Mouse (Mus musculus) bone marrow, adult 2 months (tissue): ENCODE measurements around the gene Map2k2.
A peak's percentile ranks its signal among the peaks of the same experiment; 100 is the strongest.

Experiments used
- CTCF ChIP-seq: fragments of 200-500 bp; IDR thresholded peaks from 2 replicates; pipeline ENCODE4 v1.5.1; 2011; ENCODE audit warnings: low read length, control low read depth; ENCODE audit not compliant: control insufficient read depth, insufficient read depth
- POLR2A ChIP-seq: fragments of 200-500 bp; IDR thresholded peaks from 2 replicates; pipeline ENCODE4 v1.6.1; 2011; ENCODE audit warnings: low read depth, mild to moderate bottlenecking, control low read depth, low read length, borderline replicate concordance; ENCODE audit not compliant: control insufficient read depth

DNA sequence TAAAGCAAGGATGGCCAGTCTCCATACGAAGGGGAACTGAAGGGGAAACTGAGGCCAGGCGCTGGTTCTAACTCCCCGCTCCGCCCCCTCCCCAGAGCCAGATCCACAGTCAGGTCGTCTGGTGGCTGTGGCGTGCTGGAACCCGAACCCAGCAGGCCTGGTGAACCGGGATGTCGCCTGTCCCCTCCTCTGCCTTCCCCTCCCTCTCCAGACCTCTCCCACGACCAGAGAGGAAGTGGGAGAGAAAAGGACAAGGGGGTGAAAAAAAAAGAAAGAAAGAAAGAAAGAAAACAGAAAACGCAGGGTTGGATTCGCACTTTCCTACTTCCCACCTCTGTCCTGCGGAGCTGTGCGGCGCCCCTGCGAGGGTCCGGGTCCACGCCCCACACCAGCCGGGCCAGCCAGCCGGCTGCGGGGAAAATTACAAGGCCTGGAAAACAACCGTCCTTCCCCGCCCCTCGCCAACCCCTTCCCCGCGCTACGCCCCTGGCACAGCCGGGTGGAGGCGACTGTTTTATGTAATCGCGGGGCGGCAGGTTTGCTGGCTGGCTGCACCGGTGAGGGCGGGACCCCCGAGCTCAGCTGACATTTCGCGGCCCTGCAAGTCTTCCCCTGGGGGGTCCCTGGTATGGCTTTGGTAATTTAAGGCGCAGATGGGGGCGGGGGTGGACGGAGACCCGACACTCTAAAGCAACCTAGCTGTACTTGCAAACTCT lies 29.4 kb downstream of the Map2k2 start, which contains the start of gene Zbtb7a:
- no peak for TF ChIP-seq CTCF
- TF ChIP-seq POLR2A = peak; percentile 47; the same call in 1 of the 2 replicates
